Mouse (Mus musculus) limb, embryonic 15.5 days (tissue): ENCODE measurements around the gene Acoxl. TPM values are rescaled to one million over a fixed set of nuclear protein-coding genes. Genes with fewer than 3 reads are reported as not detected.

Experiments used
- ATAC-seq: fragments of 200-750 bp; cut with Nextera tagmentation; 2 replicates; pipeline ENCODE4 v1.8.0; 2017; ENCODE audit warnings: low read depth, moderate TSS enrichment; ENCODE audit not compliant: insufficient number of reproducible peaks, low FRiP score, low TSS enrichment
- H3K27ac ChIP-seq: fragments of 300-500 bp; sonication (generic); 2 replicates; pipeline ENCODE4 v1.5.1; 2015; ENCODE audit warnings: moderate library complexity, mild to moderate bottlenecking, inconsistent platforms
- H3K27me3 ChIP-seq: fragments of 300-500 bp; sonication (generic); 2 replicates; pipeline ENCODE4 v1.6.1; 2015; ENCODE audit warnings: inconsistent platforms
- H3K36me3 ChIP-seq: fragments of 300-500 bp; sonication (generic); 2 replicates; pipeline ENCODE4 v1.6.1; 2015; ENCODE audit warnings: inconsistent platforms
- H3K4me1 ChIP-seq: fragments of 300-500 bp; sonication (generic); 2 replicates; pipeline ENCODE4 v1.6.1; 2015; ENCODE audit warnings: inconsistent platforms
- H3K4me2 ChIP-seq: fragments of 300-500 bp; sonication (generic); 2 replicates; pipeline ENCODE4 v1.6.1; 2015; ENCODE audit warnings: mild to moderate bottlenecking, inconsistent platforms
- H3K4me3 ChIP-seq: fragments of 300-500 bp; sonication (generic); 2 replicates; pipeline ENCODE4 v1.5.1; 2015; ENCODE audit warnings: mild to moderate bottlenecking, inconsistent platforms
- H3K9ac ChIP-seq: fragments of 300-500 bp; sonication (generic); 2 replicates; pipeline ENCODE4 v1.6.1; 2015; ENCODE audit warnings: inconsistent platforms
- H3K9me3 ChIP-seq: fragments of 300-500 bp; sonication (generic); 2 replicates; pipeline ENCODE4 v1.6.1; 2016; ENCODE audit warnings: inconsistent platforms
- WGBS: fragments of 180-500 bp; shearing (Covaris S2); methylation state at CpG from one replicate; pipeline ENCODE4 v1.1.7; 2015; 5-methylcytosine and 5-hydroxymethylcytosine counted together
- polyA plus RNA-seq: library from polyadenylated mRNA; unstranded; fragments of >200 nt; fragmentation: Nextera tagmentation; extraction: Ambion mirVana; gene quantifications from 2 replicates; pipeline ENCODE4 v1.2.1, GENCODE M21; 2015

The Acoxl gene
- polyA plus RNA-seq, 1 experiment from 2014 or later, result 0.09 TPM

DNA sequence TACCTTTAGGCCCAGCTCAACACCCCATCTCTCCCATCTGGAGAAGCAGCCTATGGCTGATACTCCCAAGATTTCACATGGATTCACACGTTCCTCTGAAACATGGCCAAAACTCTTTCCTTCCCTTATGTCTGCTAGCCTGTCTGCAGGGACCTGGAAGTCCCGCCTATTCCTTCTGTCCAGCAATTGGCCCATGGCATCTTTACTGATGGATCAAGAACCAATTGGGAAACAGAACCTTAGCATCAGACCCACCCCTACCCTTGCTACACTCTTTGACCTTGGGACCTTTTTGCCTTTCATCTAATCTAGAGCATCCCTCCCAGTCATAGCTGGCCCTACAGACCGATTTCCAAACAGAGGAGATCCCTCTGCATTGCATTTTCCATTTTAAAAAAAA, 275.9 kb downstream of the Acoxl start:
- Histone ChIP-seq H3K4me2 (no peak overlapping the region), H3K9ac (no peak overlapping the region), H3K27me3 (no peaks in the 10 kb centered on the region), H3K4me1 (no peaks in the 10 kb centered on the region), H3K27ac (no peak overlapping the region), H3K9me3 (no peaks in the 10 kb centered on the region), H3K4me3 (no peak overlapping the region), H3K36me3 (no peaks in the 10 kb centered on the region)
- ATAC-seq, result no peak
- WGBS, result 77% methylated on average over 3 of the region's 3 CpGs

- H3K9ac ChIP-seq, result no peak overlapping the region
- H3K27me3 ChIP-seq, result no peaks in the 10 kb centered on the region; the same call in 1 of the 2 replicates
- no peak overlapping the region for H3K4me2 ChIP-seq
- no peak overlapping the region for H3K27ac ChIP-seq
- no peaks in the 10 kb centered on the region for H3K9me3 ChIP-seq
- WGBS, result 64% methylated on average over 4 of the region's 4 CpGs
- no peak for ATAC-seq
- no peak overlapping the region for H3K4me3 ChIP-seq
- H3K36me3 ChIP-seq, result no peaks in the 10 kb centered on the region
- no peaks in the 10 kb centered on the region for H3K4me1 ChIP-seq
Measured at GRCm38 (mm10) chr2:128115579-128115978, 276.9 kb downstream of the Acoxl start.

DNA sequence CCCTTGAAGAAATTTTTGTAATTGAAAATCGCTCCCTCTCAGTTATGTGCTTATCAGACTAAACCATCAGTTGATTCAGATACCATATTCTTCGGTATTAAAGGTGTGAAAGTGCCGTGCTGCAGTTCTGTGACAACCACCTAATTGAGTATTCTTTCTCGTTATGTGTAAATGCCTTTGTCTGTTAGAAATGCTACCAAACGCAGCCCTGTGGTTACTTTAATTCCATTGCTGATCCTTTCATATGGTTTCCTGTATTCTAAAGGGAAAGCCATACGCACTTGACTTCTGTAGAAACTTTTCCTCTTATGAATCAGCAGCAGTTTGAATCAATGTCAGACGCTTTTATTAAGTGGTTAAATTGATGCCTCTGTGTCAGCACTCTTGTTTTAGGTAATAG, 278.9 kb downstream of the Acoxl start:
- H3K9me3 ChIP-seq, result no peaks in the 10 kb centered on the region
- H3K4me3 ChIP-seq, result no peak overlapping the region
- H3K9ac ChIP-seq, result no peak overlapping the region
- H3K36me3 ChIP-seq, result no peaks in the 10 kb centered on the region
- H3K4me2 ChIP-seq, result no peak overlapping the region
- no peak overlapping the region for H3K27ac ChIP-seq
- peaks cover 4% of the 10 kb centered on the region for H3K4me1 ChIP-seq
- WGBS, result 73% methylated on average over 7 of the region's 7 CpGs
- peaks cover 12% of the 10 kb centered on the region for H3K27me3 ChIP-seq
- no peak for ATAC-seq

DNA sequence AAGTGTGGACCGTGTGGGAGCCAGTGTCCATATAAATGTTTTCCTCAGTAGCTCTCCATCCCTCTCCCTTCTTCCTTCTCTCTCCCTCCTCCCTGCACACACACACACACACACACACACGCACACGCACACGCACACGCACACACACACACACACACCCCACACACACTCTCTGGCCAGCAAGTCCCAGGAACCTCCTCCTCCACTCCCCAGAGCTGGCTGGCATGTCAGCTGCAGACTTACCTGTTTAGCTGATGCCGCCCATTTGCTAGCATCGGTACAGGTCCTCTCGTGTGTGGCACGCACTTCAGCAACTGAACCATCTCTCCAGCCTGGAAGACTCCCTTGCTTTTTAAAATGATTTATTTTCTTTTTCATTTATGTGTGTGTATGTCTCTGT, 280.3 kb downstream of the Acoxl start:
- no peak for ATAC-seq
- peaks cover 18% of the 10 kb centered on the region for H3K4me1 ChIP-seq
- H3K4me3 ChIP-seq, result no peak overlapping the region
- peaks cover 25% of the 10 kb centered on the region for H3K27me3 ChIP-seq
- H3K9me3 ChIP-seq, result no peaks in the 10 kb centered on the region
- WGBS, result 90% methylated on average over 9 of the region's 9 CpGs
- H3K9ac ChIP-seq, result no peak overlapping the region
- no peak overlapping the region for H3K27ac ChIP-seq
- no peaks in the 10 kb centered on the region for H3K36me3 ChIP-seq
- H3K4me2 ChIP-seq, result no peak overlapping the region

GRCm38 (mm10) chr2:128122491-128122890, 283.8 kb downstream of the Acoxl start:
- H3K9ac ChIP-seq, result no peak overlapping the region
- H3K4me3 ChIP-seq, result peak overlapping the region; percentile 75
- no peaks in the 10 kb centered on the region for H3K9me3 ChIP-seq
- H3K4me1 ChIP-seq, result peaks cover 42% of the 10 kb centered on the region
- WGBS, result 3% methylated on average over 9 of the region's 9 CpGs
- no peaks in the 10 kb centered on the region for H3K36me3 ChIP-seq
- ATAC-seq, result no peak
- peak overlapping the region; percentile 98 for H3K4me2 ChIP-seq
- no peak overlapping the region for H3K27ac ChIP-seq
- peaks cover 31% of the 10 kb centered on the region for H3K27me3 ChIP-seq

DNA sequence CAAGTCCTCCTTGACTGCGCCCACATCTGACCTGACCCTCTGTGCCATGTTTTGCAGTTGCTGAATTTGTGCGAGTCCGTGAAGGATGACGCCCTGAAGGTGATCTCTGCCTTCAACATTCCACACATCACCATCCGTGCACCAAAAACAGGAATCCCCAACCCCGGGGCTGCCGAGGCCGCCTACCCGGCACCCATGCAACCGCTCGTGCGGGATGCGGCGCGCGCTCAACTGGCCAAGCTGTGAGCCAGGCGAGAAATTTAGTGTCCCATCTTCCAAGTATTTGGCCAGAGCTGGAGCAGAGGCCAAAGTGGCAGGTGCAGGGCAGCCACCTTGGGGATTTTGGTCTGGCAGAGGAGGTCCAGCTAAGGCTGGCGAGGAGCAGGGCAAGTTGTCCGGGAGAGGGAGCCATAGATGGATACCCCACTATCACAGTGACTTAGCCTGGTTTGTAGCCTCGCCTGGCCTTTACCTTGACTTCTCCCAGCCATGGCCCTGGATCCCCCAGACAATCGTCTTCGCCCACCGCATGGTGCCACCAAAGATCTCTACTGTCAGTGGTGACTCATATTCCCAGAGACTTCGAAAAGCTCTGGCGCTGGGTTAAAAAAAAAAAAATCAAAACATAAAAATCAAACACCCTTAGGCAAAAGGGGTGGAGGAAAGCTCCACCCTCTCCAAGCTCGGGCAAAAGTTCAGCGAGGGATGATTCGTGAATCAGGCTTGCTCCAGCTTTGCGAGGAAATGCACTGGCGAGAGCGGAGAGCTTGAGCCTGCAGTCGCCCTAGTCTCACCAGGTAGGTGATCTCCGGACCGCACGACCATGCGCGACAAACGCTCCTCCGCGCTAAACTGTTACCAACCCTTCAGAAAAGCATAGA, 284.5 kb downstream of the Acoxl start:
- Histone ChIP-seq H3K9me3 (no peaks in the 10 kb centered on the region), H3K4me1 (peaks cover 48% of the 10 kb centered on the region), H3K4me2 (peak overlapping the region; percentile 98), H3K27ac (no peak overlapping the region), H3K36me3 (no peaks in the 10 kb centered on the region), H3K9ac (no peak overlapping the region), H3K27me3 (peaks cover 31% of the 10 kb centered on the region), H3K4me3 (peak overlapping the region; percentile 75)
- 2% methylated on average over 40 of the region's 40 CpGs for WGBS
- no peak for ATAC-seq

GRCm38 (mm10) chr2:128123921-128124683, 285.4 kb downstream of the Acoxl start:
- H3K27ac ChIP-seq, result no peak overlapping the region
- WGBS, result 9% methylated on average over 23 of the region's 23 CpGs
- no peaks in the 10 kb centered on the region for H3K36me3 ChIP-seq
- H3K27me3 ChIP-seq, result peaks cover 31% of the 10 kb centered on the region
- ATAC-seq, result no peak
- no peaks in the 10 kb centered on the region for H3K9me3 ChIP-seq
- peaks cover 55% of the 10 kb centered on the region for H3K4me1 ChIP-seq
- no peak overlapping the region for H3K9ac ChIP-seq
- peak overlapping the region; percentile 75 for H3K4me3 ChIP-seq
- H3K4me2 ChIP-seq, result peak overlapping the region; percentile 98

DNA sequence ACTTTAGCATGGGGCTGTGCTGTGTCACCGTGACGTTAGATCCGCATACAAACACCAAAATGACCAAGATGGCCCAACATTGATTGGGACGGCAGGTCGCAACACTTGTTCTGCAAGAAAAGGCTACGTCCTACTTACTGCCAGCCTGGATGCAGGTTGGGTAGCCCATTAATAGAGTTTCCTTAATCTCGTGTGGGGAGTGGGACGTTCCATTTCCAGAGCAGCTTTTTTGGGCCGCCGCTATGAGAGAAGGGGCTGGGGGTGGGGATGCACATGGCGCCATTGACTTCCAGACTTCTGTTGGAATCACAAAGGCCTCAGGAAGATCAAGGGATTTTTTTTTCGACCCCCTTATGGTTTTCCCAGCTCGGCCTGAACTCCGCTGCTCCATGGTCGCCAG, 286.0 kb downstream of the Acoxl start:
- Histone ChIP-seq H3K4me3 (peak overlapping the region; percentile 75), H3K27me3 (peaks cover 31% of the 10 kb centered on the region), H3K9ac (no peak overlapping the region), H3K36me3 (no peaks in the 10 kb centered on the region), H3K9me3 (no peaks in the 10 kb centered on the region), H3K4me2 (peak overlapping the region; percentile 98), H3K27ac (no peak overlapping the region), H3K4me1 (peaks cover 55% of the 10 kb centered on the region)
- WGBS, result 13% methylated on average over 15 of the region's 15 CpGs
- no peak for ATAC-seq

DNA sequence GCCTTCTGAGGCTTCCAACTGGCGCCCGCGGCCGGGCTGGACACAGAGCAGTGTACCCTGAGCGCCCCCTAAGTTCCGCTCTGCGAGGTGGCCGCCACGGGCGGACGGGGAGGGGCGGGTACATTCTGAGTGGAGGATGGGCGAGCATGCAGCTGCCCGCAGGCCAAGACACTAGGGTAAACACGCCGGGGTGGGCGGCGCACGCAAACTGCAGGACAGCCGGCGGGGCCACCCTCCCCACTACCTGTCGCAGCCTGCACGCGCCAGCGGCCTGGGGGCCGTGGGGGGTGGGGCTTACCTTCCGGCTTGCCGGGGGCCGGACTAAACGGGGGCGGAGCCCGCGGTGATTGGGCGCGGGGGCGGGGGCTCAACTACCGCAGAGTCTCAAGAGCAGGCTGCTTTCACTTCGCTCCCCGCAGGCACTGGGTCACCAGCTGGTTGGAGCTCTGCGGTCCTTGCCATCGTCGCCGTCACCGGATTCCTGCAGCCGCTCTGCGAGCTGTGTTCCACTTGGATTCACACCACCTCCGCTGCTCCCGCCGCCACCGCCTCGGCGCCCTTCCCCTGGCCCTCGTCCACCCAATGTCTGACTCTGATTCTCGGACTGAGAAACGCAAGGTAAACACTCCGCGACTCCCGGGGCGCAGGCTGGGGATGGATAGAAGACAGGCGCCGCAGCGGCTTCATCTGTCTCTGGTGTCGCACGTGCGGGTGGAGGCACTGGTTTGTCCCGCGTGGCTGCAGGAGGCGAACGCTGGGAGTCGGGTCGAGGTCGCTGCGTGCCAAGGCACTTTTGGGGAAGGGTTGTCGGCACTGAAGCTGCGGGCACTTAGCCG, 287.2 kb downstream of the Acoxl start, which contains the start of gene Bcl2l11:
TSS of gene Bcl2l11 (plus strand) at position 404 of the 836 bp plus-strand sequence.
- H3K4me2 ChIP-seq, result peak within 1 kb of the TSS; percentile 98
- ATAC-seq, result peak; percentile 87
- WGBS, result under 1% methylated on average over 71 of the region's 76 CpGs
- peaks cover 55% of the 10 kb centered on the region for H3K4me1 ChIP-seq
- H3K27me3 ChIP-seq, result peaks cover 31% of the 10 kb centered on the region
- peak within 1 kb of the TSS; percentile 75 for H3K4me3 ChIP-seq
- H3K27ac ChIP-seq, result peak within 1 kb of the TSS; percentile 92
- no peaks in the 10 kb centered on the region for H3K9me3 ChIP-seq
- H3K9ac ChIP-seq, result peak within 1 kb of the TSS; percentile 65
- peaks cover 5% of the 10 kb centered on the region; the same call in 1 of the 2 replicates for H3K36me3 ChIP-seq

- H3K9ac ChIP-seq, result peak overlapping the region; percentile 65
- H3K4me2 ChIP-seq, result peak overlapping the region; percentile 98
- H3K4me3 ChIP-seq, result peak overlapping the region; percentile 75
- no peak for ATAC-seq
- no peaks in the 10 kb centered on the region for H3K9me3 ChIP-seq
- peaks cover 8% of the 10 kb centered on the region for H3K36me3 ChIP-seq
- peak overlapping the region; percentile 92 for H3K27ac ChIP-seq
- H3K4me1 ChIP-seq, result peaks cover 57% of the 10 kb centered on the region
- H3K27me3 ChIP-seq, result peaks cover 29% of the 10 kb centered on the region
- 0% methylated on average over 35 of the region's 35 CpGs for WGBS
Measured at GRCm38 (mm10) chr2:128126591-128127051, 287.9 kb downstream of the Acoxl start.

DNA sequence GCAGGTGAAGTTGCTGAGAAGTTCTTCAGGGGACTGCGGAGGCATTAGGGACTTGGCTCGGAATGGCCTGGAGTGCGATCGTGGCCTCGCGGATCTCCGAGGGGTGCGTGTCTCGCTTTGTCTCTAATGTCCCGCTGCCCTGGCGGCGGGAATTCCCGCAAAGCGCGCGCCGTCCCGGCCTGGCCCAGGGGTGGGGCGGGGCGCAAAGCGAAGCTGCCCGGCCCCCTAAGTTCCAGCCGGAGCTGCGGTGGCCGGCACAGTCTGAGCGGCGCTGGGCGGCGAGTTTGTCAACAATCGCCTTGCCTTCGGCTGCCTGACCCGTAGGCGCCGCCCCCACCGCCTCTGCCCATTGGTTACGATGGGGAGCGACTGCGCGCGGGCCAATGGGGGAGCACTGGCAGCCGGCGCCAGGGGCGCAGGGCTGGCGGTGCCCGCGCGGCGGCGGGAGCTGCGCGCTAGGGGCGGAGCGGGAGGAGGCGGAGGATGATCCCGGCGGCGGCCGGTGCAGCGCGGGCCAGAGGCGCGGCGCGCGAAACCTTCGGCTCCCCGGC, 288.5 kb downstream of the Acoxl start:
- H3K36me3 ChIP-seq, result peaks cover 11% of the 10 kb centered on the region
- peak; percentile 86 for ATAC-seq
- H3K4me1 ChIP-seq, result peaks cover 57% of the 10 kb centered on the region
- H3K4me2 ChIP-seq, result peak overlapping the region; percentile 98
- peak overlapping the region; percentile 75 for H3K4me3 ChIP-seq
- peaks cover 23% of the 10 kb centered on the region for H3K27me3 ChIP-seq
- under 1% methylated on average over 57 of the region's 67 CpGs for WGBS
- no peaks in the 10 kb centered on the region for H3K9me3 ChIP-seq
- H3K27ac ChIP-seq, result peak overlapping the region; percentile 92
- H3K9ac ChIP-seq, result peak overlapping the region; percentile 67
